Mouse (Mus musculus): ENCODE data around the gene Wwc1. TPM values are rescaled to one million over a fixed set of nuclear protein-coding genes. Genes with fewer than 3 reads are reported as not detected.

Wwc1 gene
- 6.4 and 8.5 TPM in 2 replicates for polyA plus RNA-seq (2014; fragmentation: Nextera tagmentation; extraction: Ambion mirVana)

GRCm38 (mm10) chr11:35980411-35980917 lies at the start of gene Wwc1:
TSS of gene Wwc1 (minus strand) at chr11:35980527.
- ATAC-seq (ENCODE audit: low FRiP score) (peak; percentile 79), DNase-seq (ENCODE audit: low spot score, missing footprints) (peak; percentile 96)
- no peak within 1 kb of the TSS for H3K27ac ChIP-seq (ENCODE audit: low read depth, low read length)
- H3K27me3 ChIP-seq (ENCODE audit: control insufficient read depth, insufficient read depth, low read length), result peaks cover 8% of the 10 kb centered on the region
- H3K9me3 ChIP-seq (ENCODE audit: control insufficient read depth, low read length), result no peaks in the 10 kb centered on the region
- WGBS, result 1% methylated on average over 39 of the region's 47 CpGs
- H3K36me3 ChIP-seq (ENCODE audit: control insufficient read depth, insufficient read depth, low read length), result no peaks in the 10 kb centered on the region
- H3K4me2 ChIP-seq, result peak within 1 kb of the TSS; percentile 65
- H3K4me1 ChIP-seq (ENCODE audit: control insufficient read depth, insufficient read depth, low read length), result peaks cover 26% of the 10 kb centered on the region
- H3K4me3 ChIP-seq (ENCODE audit: low read depth, low read length), result peak within 1 kb of the TSS; percentile 86
- peak within 1 kb of the TSS; percentile 89 for H3K9ac ChIP-seq (ENCODE audit: low read length)

- ATAC-seq (ENCODE audit: low FRiP score) (no peak), DNase-seq (ENCODE audit: low spot score, missing footprints) (peak; percentile 76)
- no peak overlapping the region for H3K9ac ChIP-seq (ENCODE audit: low read length)
- H3K27me3 ChIP-seq (ENCODE audit: control insufficient read depth, insufficient read depth, low read length), result no peaks in the 10 kb centered on the region
- WGBS, result 74% methylated on average over 3 of the region's 3 CpGs
- H3K4me3 ChIP-seq (ENCODE audit: low read depth, low read length), result no peak overlapping the region
- no peaks in the 10 kb centered on the region for H3K9me3 ChIP-seq (ENCODE audit: control insufficient read depth, low read length)
- H3K36me3 ChIP-seq (ENCODE audit: control insufficient read depth, insufficient read depth, low read length), result no peaks in the 10 kb centered on the region; the same call in none of the 2 replicates
- H3K27ac ChIP-seq (ENCODE audit: low read depth, low read length), result no peak overlapping the region
- no peaks in the 10 kb centered on the region for H3K4me1 ChIP-seq (ENCODE audit: control insufficient read depth, insufficient read depth, low read length)
- no peak overlapping the region for H3K4me2 ChIP-seq
Observed at GRCm38 (mm10) chr11:36020009-36020408, 39.7 kb upstream of the Wwc1 start.

GRCm38 (mm10) chr11:36013179-36013578 lies 32.9 kb upstream of the Wwc1 start:
- H3K9me3 ChIP-seq (ENCODE audit: control insufficient read depth, low read length), result no peaks in the 10 kb centered on the region
- H3K27me3 ChIP-seq (ENCODE audit: control insufficient read depth, insufficient read depth, low read length), result no peaks in the 10 kb centered on the region
- no peaks in the 10 kb centered on the region for H3K4me1 ChIP-seq (ENCODE audit: control insufficient read depth, insufficient read depth, low read length)
- peak; percentile 60 for DNase-seq (ENCODE audit: low spot score, missing footprints)
- WGBS, result 84% methylated on average over 4 of the region's 4 CpGs
- H3K9ac ChIP-seq (ENCODE audit: low read length), result no peak overlapping the region
- H3K27ac ChIP-seq (ENCODE audit: low read depth, low read length), result no peak overlapping the region
- H3K36me3 ChIP-seq (ENCODE audit: control insufficient read depth, insufficient read depth, low read length), result peaks cover under 1% of the 10 kb centered on the region
- no peak overlapping the region for H3K4me3 ChIP-seq (ENCODE audit: low read depth, low read length)
- H3K4me2 ChIP-seq, result no peak overlapping the region
- no peak for ATAC-seq (ENCODE audit: low FRiP score)

GRCm38 (mm10) chr11:36009281-36010208 lies 29.2 kb upstream of the Wwc1 start:
- Histone ChIP-seq H3K27me3 (ENCODE audit: control insufficient read depth, insufficient read depth, low read length) (no peaks in the 10 kb centered on the region), H3K27ac (ENCODE audit: low read depth, low read length) (no peak overlapping the region), H3K36me3 (ENCODE audit: control insufficient read depth, insufficient read depth, low read length) (peaks cover 2% of the 10 kb centered on the region; the same call in 1 of the 2 replicates), H3K9ac (ENCODE audit: low read length) (no peak overlapping the region), H3K4me1 (ENCODE audit: control insufficient read depth, insufficient read depth, low read length) (no peaks in the 10 kb centered on the region), H3K9me3 (ENCODE audit: control insufficient read depth, low read length) (no peaks in the 10 kb centered on the region), H3K4me3 (ENCODE audit: low read depth, low read length) (no peak overlapping the region), H3K4me2 (no peak overlapping the region)
- peak; percentile 73 for DNase-seq (ENCODE audit: low spot score, missing footprints)
- ATAC-seq (ENCODE audit: low FRiP score), result peak; percentile 35; the same call in 1 of the 2 replicates
- WGBS, result 83% methylated on average over 11 of the region's 11 CpGs

- H3K4me1 ChIP-seq (ENCODE audit: control insufficient read depth, insufficient read depth, low read length), result peaks cover 19% of the 10 kb centered on the region
- no peak overlapping the region for H3K9ac ChIP-seq (ENCODE audit: low read length)
- no peaks in the 10 kb centered on the region for H3K27me3 ChIP-seq (ENCODE audit: control insufficient read depth, insufficient read depth, low read length)
- DNase-seq (ENCODE audit: low spot score, missing footprints) (peak; percentile 68), ATAC-seq (ENCODE audit: low FRiP score) (no peak)
- no peak overlapping the region for H3K4me3 ChIP-seq (ENCODE audit: low read depth, low read length)
- H3K27ac ChIP-seq (ENCODE audit: low read depth, low read length), result no peak overlapping the region
- WGBS, result 51% methylated on average over 4 of the region's 4 CpGs
- H3K4me2 ChIP-seq, result no peak overlapping the region
- H3K36me3 ChIP-seq (ENCODE audit: control insufficient read depth, insufficient read depth, low read length), result no peaks in the 10 kb centered on the region
- no peaks in the 10 kb centered on the region for H3K9me3 ChIP-seq (ENCODE audit: control insufficient read depth, low read length)
Observed at GRCm38 (mm10) chr11:36002900-36003299, 22.6 kb upstream of the Wwc1 start.

GRCm38 (mm10) chr11:36001282-36001970 lies 21.1 kb upstream of the Wwc1 start:
- Histone ChIP-seq H3K9ac (ENCODE audit: low read length) (peak overlapping the region; percentile 40), H3K9me3 (ENCODE audit: control insufficient read depth, low read length) (no peaks in the 10 kb centered on the region), H3K27ac (ENCODE audit: low read depth, low read length) (no peak overlapping the region), H3K4me1 (ENCODE audit: control insufficient read depth, insufficient read depth, low read length) (peaks cover 19% of the 10 kb centered on the region), H3K36me3 (ENCODE audit: control insufficient read depth, insufficient read depth, low read length) (no peaks in the 10 kb centered on the region), H3K27me3 (ENCODE audit: control insufficient read depth, insufficient read depth, low read length) (no peaks in the 10 kb centered on the region), H3K4me3 (ENCODE audit: low read depth, low read length) (peak overlapping the region; percentile 13; the same call in 1 of the 2 replicates), H3K4me2 (peak overlapping the region; percentile 45)
- 6% methylated on average over 28 of the region's 28 CpGs for WGBS
- ATAC-seq (ENCODE audit: low FRiP score), result peak; percentile 84
- DNase-seq (ENCODE audit: low spot score, missing footprints), result peak; percentile 100

GRCm38 (mm10) chr11:36000585-36001281 lies 20.4 kb upstream of the Wwc1 start:
- peak overlapping the region; percentile 33 for H3K9ac ChIP-seq (ENCODE audit: low read length)

GRCm38 (mm10) chr11:36000038-36000437 lies 19.7 kb upstream of the Wwc1 start:
- H3K9ac ChIP-seq (ENCODE audit: low read length), result no peak overlapping the region
- no peaks in the 10 kb centered on the region for H3K36me3 ChIP-seq (ENCODE audit: control insufficient read depth, insufficient read depth, low read length)
- no peaks in the 10 kb centered on the region for H3K9me3 ChIP-seq (ENCODE audit: control insufficient read depth, low read length)
- no peaks in the 10 kb centered on the region for H3K27me3 ChIP-seq (ENCODE audit: control insufficient read depth, insufficient read depth, low read length)
- no peak overlapping the region for H3K27ac ChIP-seq (ENCODE audit: low read depth, low read length)
- peak; percentile 90 for DNase-seq (ENCODE audit: low spot score, missing footprints)
- peaks cover 19% of the 10 kb centered on the region for H3K4me1 ChIP-seq (ENCODE audit: control insufficient read depth, insufficient read depth, low read length)
- H3K4me3 ChIP-seq (ENCODE audit: low read depth, low read length), result no peak overlapping the region
- 1% methylated on average over 4 of the region's 4 CpGs for WGBS
- ATAC-seq (ENCODE audit: low FRiP score), result peak; percentile 38; the same call in 1 of the 2 replicates
- no peak overlapping the region for H3K4me2 ChIP-seq

More at GRCm38 (mm10) chr11:36000585-36001281, 20.4 kb upstream of the Wwc1 start:
- Histone ChIP-seq H3K4me3 (ENCODE audit: low read depth, low read length) (peak overlapping the region; percentile 13; the same call in 1 of the 2 replicates), H3K27ac (ENCODE audit: low read depth, low read length) (no peak overlapping the region), H3K4me1 (ENCODE audit: control insufficient read depth, insufficient read depth, low read length) (peaks cover 19% of the 10 kb centered on the region), H3K36me3 (ENCODE audit: control insufficient read depth, insufficient read depth, low read length) (no peaks in the 10 kb centered on the region), H3K27me3 (ENCODE audit: control insufficient read depth, insufficient read depth, low read length) (no peaks in the 10 kb centered on the region), H3K4me2 (peak overlapping the region; percentile 45), H3K9me3 (ENCODE audit: control insufficient read depth, low read length) (no peaks in the 10 kb centered on the region)
- DNase-seq (ENCODE audit: low spot score, missing footprints) (peak; percentile 86), ATAC-seq (ENCODE audit: low FRiP score) (peak; percentile 48)
- 2% methylated on average over 10 of the region's 10 CpGs for WGBS

All from midbrain, embryonic 11.5 days (tissue).